Mouse (Mus musculus) midbrain, embryonic 15.5 days (tissue): ENCODE results near the gene Clca4a. TPM values are rescaled to one million over a fixed set of nuclear protein-coding genes. Genes with fewer than 3 reads are reported as not detected.

Experiments used
- ATAC-seq: fragments of 200-750 bp; cut with Nextera tagmentation; replicated peaks from 2 replicates; pipeline ENCODE4 v1.8.0; 2017; ENCODE audit warnings: moderate TSS enrichment
- H3K27ac ChIP-seq: fragments of 300-500 bp; sonication (generic); 2 replicates; pipeline ENCODE4 v1.5.1; 2015; ENCODE audit warnings: mild to moderate bottlenecking, inconsistent platforms
- H3K27me3 ChIP-seq: fragments of 300-500 bp; sonication (generic); replicated peaks from 2 replicates; pipeline ENCODE4 v1.6.1; 2015; ENCODE audit warnings: inconsistent platforms
- H3K36me3 ChIP-seq: fragments of 300-500 bp; sonication (generic); replicated peaks from 2 replicates; pipeline ENCODE4 v1.6.1; 2015; ENCODE audit warnings: inconsistent platforms
- H3K4me1 ChIP-seq: fragments of 300-500 bp; sonication (generic); 2 replicates; pipeline ENCODE4 v1.6.1; 2015; ENCODE audit warnings: inconsistent platforms
- H3K4me2 ChIP-seq: fragments of 300-500 bp; sonication (generic); 2 replicates; pipeline ENCODE4 v1.6.1; 2015; ENCODE audit warnings: inconsistent platforms, mild to moderate bottlenecking, moderate library complexity
- H3K4me3 ChIP-seq: fragments of 300-500 bp; sonication (generic); 2 replicates; pipeline ENCODE4 v1.5.1; 2015; ENCODE audit warnings: mild to moderate bottlenecking, inconsistent platforms
- H3K9ac ChIP-seq: fragments of 300-500 bp; sonication (generic); 2 replicates; pipeline ENCODE4 v1.6.1; 2015; ENCODE audit warnings: mild to moderate bottlenecking, inconsistent platforms
- H3K9me3 ChIP-seq: fragments of 300-500 bp; sonication (generic); 2 replicates; pipeline ENCODE4 v1.6.1; 2016; ENCODE audit warnings: inconsistent platforms
- WGBS: fragments of 180-500 bp; shearing (Covaris S2); methylation state at CpG from one replicate; pipeline ENCODE4 v1.1.7; 2015; ENCODE audit warnings: mixed read lengths; 5-methylcytosine and 5-hydroxymethylcytosine counted together
- polyA plus RNA-seq: library from polyadenylated mRNA; unstranded; fragments of >200 nt; fragmentation: Nextera tagmentation; extraction: Ambion mirVana; gene quantifications from 2 replicates; pipeline ENCODE4 v1.2.1, GENCODE M21; 2015

The Clca4a gene
- polyA plus RNA-seq: 0.05 and 0.08 TPM in 2 replicates

DNA sequence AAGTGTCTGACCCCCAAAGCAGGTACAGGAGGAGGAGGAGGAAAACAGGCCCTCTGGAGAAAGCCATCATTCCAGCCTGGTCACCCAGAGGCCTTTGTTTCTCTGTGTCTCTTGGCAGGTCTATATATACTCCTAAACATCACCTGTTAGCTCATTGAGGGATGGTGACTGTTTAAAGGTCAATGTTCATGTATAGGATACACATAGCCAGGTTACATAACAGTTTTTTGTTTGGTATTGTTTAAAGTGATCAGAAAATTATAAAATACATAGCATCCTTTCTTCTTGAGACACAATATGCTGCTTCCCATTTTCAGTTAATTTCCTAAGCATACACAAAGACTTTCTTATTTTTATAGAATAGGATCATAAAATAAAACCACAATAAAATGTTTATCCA, at the start of gene Clca4a:
Gene Clca4a, minus strand, starts transcription at position 101 of the 400 bp plus-strand sequence.
- Histone ChIP-seq H3K9me3 (no peaks in the 10 kb centered on the region), H3K27me3 (no peaks in the 10 kb centered on the region)

DNA sequence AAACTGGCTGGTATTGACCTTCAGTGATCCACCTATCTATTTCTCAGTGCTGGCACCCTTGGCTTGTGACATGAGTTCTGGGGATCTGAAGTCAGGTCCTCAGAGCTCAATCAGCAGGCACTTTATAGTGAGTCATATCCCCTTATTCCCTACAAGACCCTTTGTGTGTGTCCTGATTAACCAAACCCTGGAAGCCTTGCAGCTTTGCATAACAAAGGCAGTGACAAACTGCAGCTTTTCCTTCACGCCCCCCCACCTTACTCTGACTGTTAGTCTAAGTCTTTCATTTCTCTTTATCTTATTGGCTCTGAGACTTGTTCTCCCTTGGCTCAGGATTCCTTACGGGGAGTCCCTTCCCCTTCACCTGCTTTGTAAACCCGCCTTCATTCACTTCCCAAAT, 43.0 kb upstream of the Clca4a start:
- H3K9ac ChIP-seq: no peak overlapping the region
- H3K27me3 ChIP-seq: no peaks in the 10 kb centered on the region
- no peak overlapping the region for H3K4me2 ChIP-seq
- H3K4me1 ChIP-seq: no peaks in the 10 kb centered on the region
- ATAC-seq: no peak
- H3K9me3 ChIP-seq: no peaks in the 10 kb centered on the region
- no peak overlapping the region for H3K4me3 ChIP-seq
- H3K27ac ChIP-seq: no peak overlapping the region
- no peaks in the 10 kb centered on the region for H3K36me3 ChIP-seq
- 51% methylated on average over 3 of the region's 3 CpGs for WGBS

More for the DNA sequence above, at the start of gene Clca4a:
- no peak for ATAC-seq
- no peaks in the 10 kb centered on the region for H3K36me3 ChIP-seq
- H3K27ac ChIP-seq: no peak within 1 kb of the TSS
- no peaks in the 10 kb centered on the region for H3K4me1 ChIP-seq
- H3K9ac ChIP-seq: no peak within 1 kb of the TSS
- H3K4me2 ChIP-seq: no peak within 1 kb of the TSS
- H3K4me3 ChIP-seq: no peak within 1 kb of the TSS

DNA sequence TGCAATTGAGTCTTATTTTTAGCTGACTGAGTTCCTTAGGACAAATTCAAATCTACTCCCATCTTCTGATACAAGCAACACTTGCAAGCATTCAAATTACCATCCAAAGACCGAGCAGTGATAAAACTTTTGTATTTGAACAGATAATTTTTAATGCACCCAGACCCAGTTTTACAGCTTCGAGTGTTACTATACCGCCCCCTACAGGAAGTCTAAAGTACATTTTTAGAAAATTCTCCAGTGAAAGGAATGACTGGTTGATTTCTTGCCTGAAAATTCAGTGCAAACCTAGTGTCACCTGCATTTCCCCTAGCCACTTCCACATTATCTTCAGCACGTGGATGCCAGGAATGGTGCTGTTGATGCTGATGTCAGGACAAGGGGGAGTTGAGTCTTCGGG, 29.6 kb upstream of the Clca4a start:
- Histone ChIP-seq H3K4me1 (no peaks in the 10 kb centered on the region), H3K27me3 (no peaks in the 10 kb centered on the region), H3K4me3 (no peak overlapping the region), H3K9me3 (no peaks in the 10 kb centered on the region), H3K4me2 (no peak overlapping the region), H3K9ac (no peak overlapping the region), H3K27ac (no peak overlapping the region), H3K36me3 (no peaks in the 10 kb centered on the region)
- 32% methylated on average over 5 of the region's 5 CpGs for whole genome bisulfite sequencing
- no peak for ATAC-seq

DNA sequence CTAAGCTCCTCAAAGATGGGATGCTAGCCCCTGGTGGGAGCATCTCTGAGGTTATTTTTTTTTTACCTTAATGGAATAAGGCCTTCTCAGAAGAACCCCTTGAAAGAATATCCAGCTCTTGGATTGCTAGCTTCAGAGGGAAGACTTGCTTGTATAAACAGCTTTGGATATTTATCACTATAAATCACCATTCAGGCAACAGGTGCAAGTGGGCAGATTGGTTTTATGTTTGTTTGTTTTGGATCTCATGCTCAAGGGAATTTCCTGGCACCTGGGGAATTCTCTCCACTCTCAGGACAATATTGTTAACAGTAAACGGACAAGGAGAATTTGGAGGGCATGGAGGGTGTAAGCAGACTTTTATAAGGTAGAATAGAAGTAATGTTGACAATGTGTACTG, 26.1 kb upstream of the Clca4a start:
- H3K27me3 ChIP-seq: no peaks in the 10 kb centered on the region
- no peaks in the 10 kb centered on the region for H3K36me3 ChIP-seq
- no peaks in the 10 kb centered on the region for H3K9me3 ChIP-seq
- H3K4me3 ChIP-seq: no peak overlapping the region
- ATAC-seq: no peak
- H3K27ac ChIP-seq: no peak overlapping the region
- no peak overlapping the region for H3K4me2 ChIP-seq
- 74% methylated on average over 1 of the region's 1 CpGs for WGBS
- H3K9ac ChIP-seq: no peak overlapping the region
- H3K4me1 ChIP-seq: no peaks in the 10 kb centered on the region

DNA sequence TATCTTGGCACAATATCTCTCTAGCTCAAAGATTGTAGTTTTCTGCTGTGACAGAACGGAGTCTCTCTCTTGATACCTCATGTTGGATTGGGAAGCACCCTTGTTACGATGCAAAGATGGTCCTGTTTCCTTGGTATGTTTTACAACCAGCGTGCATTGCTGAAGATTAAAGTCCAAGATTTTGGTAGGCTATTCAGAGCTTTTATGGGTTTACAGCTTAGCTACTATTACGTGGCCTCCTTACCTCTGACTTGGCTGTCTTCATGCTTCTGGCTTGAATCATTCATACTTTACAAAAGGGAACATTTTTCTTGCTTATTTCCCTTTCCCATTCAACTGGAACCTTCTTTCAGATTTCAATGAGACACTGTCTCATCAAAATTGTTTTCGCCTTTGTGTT, 18.2 kb upstream of the Clca4a start:
- H3K4me3 ChIP-seq: no peak overlapping the region
- H3K9me3 ChIP-seq: no peaks in the 10 kb centered on the region
- WGBS: 86% methylated on average over 5 of the region's 5 CpGs
- no peaks in the 10 kb centered on the region for H3K4me1 ChIP-seq
- no peak overlapping the region for H3K27ac ChIP-seq
- H3K9ac ChIP-seq: no peak overlapping the region
- ATAC-seq: no peak
- no peaks in the 10 kb centered on the region for H3K27me3 ChIP-seq
- H3K36me3 ChIP-seq: no peaks in the 10 kb centered on the region
- no peak overlapping the region for H3K4me2 ChIP-seq

DNA sequence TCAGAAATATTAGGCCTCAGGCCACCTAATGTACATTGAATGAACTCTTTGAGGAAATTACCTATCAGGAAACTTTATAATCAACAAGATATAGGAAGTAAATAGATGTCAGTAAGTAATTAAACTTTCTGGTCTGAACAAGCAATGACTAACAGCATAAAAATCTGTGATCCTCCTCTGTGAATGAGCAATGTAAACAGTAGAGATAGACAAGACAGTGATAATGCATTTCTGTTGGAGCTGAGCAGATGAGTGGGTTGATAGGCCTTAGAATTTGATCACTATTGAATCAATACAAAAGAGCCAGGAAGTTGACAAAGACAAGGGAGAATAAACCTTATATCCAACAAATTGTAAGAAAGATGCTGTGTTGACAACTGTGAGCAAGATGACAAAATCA, 17.8 kb upstream of the Clca4a start:
- no peak overlapping the region for H3K4me2 ChIP-seq
- no peak for ATAC-seq
- H3K27me3 ChIP-seq: no peaks in the 10 kb centered on the region
- no peaks in the 10 kb centered on the region for H3K36me3 ChIP-seq
- H3K27ac ChIP-seq: no peak overlapping the region
- no peak overlapping the region for H3K9ac ChIP-seq
- H3K4me1 ChIP-seq: no peaks in the 10 kb centered on the region
- no peaks in the 10 kb centered on the region for H3K9me3 ChIP-seq
- no peak overlapping the region for H3K4me3 ChIP-seq

DNA sequence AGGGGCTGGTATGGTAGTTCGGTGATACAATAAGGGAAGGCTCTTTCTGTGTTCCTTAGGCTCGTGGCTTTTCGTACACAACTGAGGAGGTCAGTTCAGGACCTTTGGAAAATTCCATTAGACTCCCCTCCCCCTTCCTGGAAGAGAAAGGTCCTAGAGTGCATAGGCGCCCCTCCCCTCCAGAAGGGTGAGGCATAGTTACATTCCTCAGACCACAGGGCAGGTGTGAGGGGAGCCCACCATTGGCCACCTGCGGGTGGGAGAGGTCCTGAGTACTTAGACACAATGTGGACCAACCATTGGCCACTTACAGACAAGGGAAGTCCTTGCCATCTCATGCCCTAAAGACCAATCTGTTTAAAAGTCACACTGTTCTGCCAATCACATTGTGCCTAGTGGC, 11.0 kb upstream of the Clca4a start:
- H3K27me3 ChIP-seq: no peaks in the 10 kb centered on the region
- H3K4me3 ChIP-seq: no peak overlapping the region
- H3K27ac ChIP-seq: no peak overlapping the region
- no peaks in the 10 kb centered on the region for H3K36me3 ChIP-seq
- WGBS: 78% methylated on average over 5 of the region's 5 CpGs
- no peaks in the 10 kb centered on the region for H3K9me3 ChIP-seq
- H3K9ac ChIP-seq: no peak overlapping the region
- H3K4me1 ChIP-seq: no peaks in the 10 kb centered on the region
- no peak overlapping the region for H3K4me2 ChIP-seq
- ATAC-seq: no peak

DNA sequence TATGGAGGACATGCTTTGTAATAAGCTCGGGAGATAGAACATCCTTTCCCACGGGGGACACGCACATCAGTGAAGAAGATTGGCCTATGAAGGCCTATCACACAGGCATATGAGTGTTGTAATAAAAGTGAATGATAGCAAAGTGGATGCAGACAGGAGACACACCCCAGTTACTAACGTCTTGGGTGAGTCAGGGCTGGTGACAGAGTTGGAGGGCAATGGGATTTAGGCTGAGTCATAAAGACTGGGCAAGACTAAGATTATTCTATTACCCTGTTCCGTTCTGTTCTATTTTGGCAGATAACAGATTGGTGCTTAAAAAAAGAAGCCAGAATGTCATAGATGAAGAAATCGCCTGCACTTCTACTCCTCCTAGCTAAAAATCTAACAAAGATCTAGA, 5.7 kb upstream of the Clca4a start:
- Histone ChIP-seq H3K27ac (no peak overlapping the region), H3K36me3 (no peaks in the 10 kb centered on the region), H3K27me3 (no peaks in the 10 kb centered on the region), H3K9me3 (no peaks in the 10 kb centered on the region), H3K9ac (no peak overlapping the region), H3K4me1 (no peaks in the 10 kb centered on the region), H3K4me2 (no peak overlapping the region), H3K4me3 (no peak overlapping the region)
- WGBS: 90% methylated on average over 6 of the region's 6 CpGs
- no peak for ATAC-seq

DNA sequence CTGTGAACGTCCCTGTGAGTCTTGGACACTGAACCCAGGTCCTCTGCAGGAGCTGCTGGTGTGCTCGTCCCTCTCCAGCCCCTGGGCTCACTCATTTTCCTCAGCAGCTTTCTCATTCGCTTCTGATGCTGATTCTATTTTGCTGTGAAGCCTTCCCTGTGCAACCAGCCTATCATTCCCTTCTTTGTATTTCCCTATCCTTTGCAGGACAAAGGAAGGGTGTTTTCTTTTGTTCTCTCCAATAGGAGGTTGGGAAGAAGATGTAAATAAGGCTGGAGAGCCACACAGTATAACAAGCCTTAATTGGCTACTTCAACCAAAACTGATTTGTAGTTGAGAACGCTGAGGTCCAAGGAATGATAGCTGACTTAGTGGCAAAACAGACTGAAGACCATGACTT, 2.8 kb upstream of the Clca4a start:
- 11% methylated on average over 4 of the region's 4 CpGs for WGBS
- H3K4me2 ChIP-seq: no peak overlapping the region
- H3K36me3 ChIP-seq: no peaks in the 10 kb centered on the region

DNA sequence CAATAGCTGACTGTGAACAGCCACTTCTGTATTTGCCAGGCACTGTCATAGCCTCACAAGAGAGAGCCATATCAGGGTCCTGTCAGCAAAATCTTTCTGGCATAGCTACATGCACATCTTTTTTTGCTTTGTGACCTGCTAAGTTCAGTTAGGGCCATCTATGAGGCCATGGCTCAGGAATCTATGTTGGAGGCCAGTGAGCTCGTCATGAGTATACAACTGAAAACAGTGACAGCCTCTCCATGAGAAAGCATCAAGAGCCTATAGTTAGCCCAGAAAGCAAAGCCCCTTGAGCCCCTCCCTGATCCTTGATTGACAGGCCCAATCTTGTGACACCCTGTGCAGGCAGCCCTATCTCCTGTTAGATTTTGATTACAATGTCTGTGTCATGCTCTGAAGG, 1.2 kb upstream of the Clca4a start:
- H3K4me1 ChIP-seq: no peaks in the 10 kb centered on the region
- no peaks in the 10 kb centered on the region for H3K27me3 ChIP-seq
- no peak overlapping the region for H3K9ac ChIP-seq
- H3K4me2 ChIP-seq: no peak overlapping the region
- no peak overlapping the region for H3K27ac ChIP-seq
- H3K4me3 ChIP-seq: no peak overlapping the region
- H3K36me3 ChIP-seq: no peaks in the 10 kb centered on the region
- 40% methylated on average over 1 of the region's 1 CpGs for WGBS
- H3K9me3 ChIP-seq: no peaks in the 10 kb centered on the region
- ATAC-seq: no peak

More for the DNA sequence above, 2.8 kb upstream of the Clca4a start:
- no peaks in the 10 kb centered on the region for H3K4me1 ChIP-seq
- ATAC-seq: no peak
- no peaks in the 10 kb centered on the region for H3K27me3 ChIP-seq
- no peak overlapping the region for H3K4me3 ChIP-seq
- H3K27ac ChIP-seq: no peak overlapping the region
- H3K9ac ChIP-seq: no peak overlapping the region
- H3K9me3 ChIP-seq: no peaks in the 10 kb centered on the region

DNA sequence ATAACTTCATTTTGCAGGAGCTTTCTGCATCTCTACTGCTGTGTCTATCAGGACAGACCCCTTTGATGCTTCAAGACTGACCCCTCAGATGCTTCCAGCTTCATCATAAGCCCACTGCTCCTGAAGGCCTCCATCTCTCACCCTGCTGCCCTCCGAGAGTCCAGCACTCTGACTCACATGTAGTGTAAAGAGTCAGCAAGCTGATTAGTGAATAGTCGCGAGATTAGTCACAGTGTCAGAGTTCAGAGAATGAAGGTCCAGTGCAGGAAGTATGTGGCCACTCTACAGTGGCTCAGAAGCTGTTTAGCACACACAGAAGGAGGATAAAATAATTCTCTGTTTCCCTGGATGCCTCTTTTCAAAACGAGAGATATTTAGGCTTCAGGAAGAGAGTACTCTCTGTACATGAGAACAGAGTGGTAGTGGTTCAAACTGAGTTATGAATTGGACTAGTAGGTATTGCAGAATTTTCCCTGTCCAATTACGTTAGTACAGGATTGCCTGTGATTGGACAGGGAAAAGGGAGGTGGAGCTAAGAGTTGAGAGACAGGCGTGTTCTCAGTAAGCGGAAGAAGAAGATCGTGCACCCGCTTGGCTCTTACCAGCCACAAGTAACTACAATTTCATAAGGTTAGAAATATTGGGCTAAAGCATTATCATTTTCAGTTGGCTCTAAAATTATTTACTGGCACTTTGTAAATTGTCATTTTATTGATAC, 3.1 kb downstream of the Clca4a start:
- H3K4me3 ChIP-seq: no peak overlapping the region
- no peaks in the 10 kb centered on the region for H3K27me3 ChIP-seq
- no peak overlapping the region for H3K9ac ChIP-seq
- no peaks in the 10 kb centered on the region for H3K9me3 ChIP-seq
- H3K36me3 ChIP-seq: no peaks in the 10 kb centered on the region
- 66% methylated on average over 9 of the region's 9 CpGs for WGBS
- no peak overlapping the region for H3K4me2 ChIP-seq
- no peak overlapping the region for H3K27ac ChIP-seq
- H3K4me1 ChIP-seq: no peaks in the 10 kb centered on the region
- ATAC-seq: no peak

DNA sequence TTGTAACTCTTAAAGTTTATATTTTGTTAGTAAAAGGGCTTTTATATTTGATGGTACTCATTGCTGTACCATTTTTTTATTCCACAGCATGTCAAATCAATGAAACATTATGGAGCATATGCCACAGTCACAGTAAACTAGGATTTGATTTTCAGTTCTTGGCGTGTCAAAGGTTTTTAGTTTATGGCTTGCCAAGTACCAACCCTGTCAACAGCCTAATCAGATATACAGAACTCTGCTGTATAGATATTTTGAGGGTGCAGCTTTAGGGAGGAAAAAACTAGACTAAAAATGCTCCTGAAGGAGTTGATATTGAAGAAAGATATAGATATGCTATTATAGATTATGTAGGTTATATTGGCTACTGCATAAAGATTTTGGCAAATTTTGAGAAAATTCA, 5.1 kb downstream of the Clca4a start:
- Histone ChIP-seq H3K9ac (no peak overlapping the region), H3K4me3 (no peak overlapping the region), H3K27ac (no peak overlapping the region), H3K4me2 (no peak overlapping the region), H3K27me3 (no peaks in the 10 kb centered on the region), H3K36me3 (no peaks in the 10 kb centered on the region), H3K9me3 (no peaks in the 10 kb centered on the region), H3K4me1 (no peaks in the 10 kb centered on the region)
- 95% methylated on average over 1 of the region's 1 CpGs for WGBS
- ATAC-seq: no peak

DNA sequence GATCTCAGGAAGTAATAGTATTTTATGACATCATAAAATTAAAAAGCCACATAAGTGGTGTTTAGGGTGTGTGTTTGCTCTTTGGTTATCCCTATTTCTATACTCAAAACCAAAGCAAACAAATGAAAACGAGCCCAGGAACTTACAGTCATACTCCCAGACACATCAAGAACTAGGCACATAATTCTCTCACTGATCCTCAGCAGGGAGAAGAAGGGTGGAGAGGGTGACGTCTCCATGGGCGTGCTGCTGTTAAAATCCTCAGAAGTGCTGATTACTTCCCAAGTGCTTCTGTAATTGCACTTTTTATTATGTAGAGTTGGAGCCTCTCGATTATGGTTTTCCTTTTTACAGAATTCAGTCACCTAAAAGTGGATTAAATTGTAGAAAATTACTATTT, 8.8 kb downstream of the Clca4a start:
- no peak for ATAC-seq
- 72% methylated on average over 4 of the region's 4 CpGs for WGBS
- Histone ChIP-seq H3K4me1 (no peaks in the 10 kb centered on the region), H3K4me2 (no peak overlapping the region), H3K36me3 (no peaks in the 10 kb centered on the region), H3K9ac (no peak overlapping the region), H3K27ac (no peak overlapping the region), H3K9me3 (no peaks in the 10 kb centered on the region), H3K27me3 (no peaks in the 10 kb centered on the region), H3K4me3 (no peak overlapping the region)
